Comparison of ENCODE assay signal across 8 mouse cellular contexts in genomic region chr15:99251626-99252380, GRCm38 (mm10). TPM values are rescaled to one million over a fixed set of nuclear protein-coding genes. Genes with fewer than 3 reads are reported as not detected.
A peak's percentile ranks its signal among the peaks of the same experiment; 100 is the strongest.
DNase-seq lines count a peak whose midpoint lies in the region; ATAC-seq lines count a peak whose summit lies in the region.

TSS of gene Mcrs1 (minus strand) at chr15:99251961.

- no peaks in the 10 kb centered on the region for H3K27me3 ChIP-seq in hindbrain, embryonic 15.5 days

- H3K27ac ChIP-seq in hindbrain, embryonic 15.5 days (replicated peaks) = peak within 1 kb of the TSS; percentile 93

- H3K9ac ChIP-seq in hindbrain, embryonic 15.5 days = peak within 1 kb of the TSS; percentile 59

- under 1% methylated on average over 52 of the region's 52 CpGs for WGBS in hindbrain, embryonic 15.5 days

- peak within 1 kb of the TSS; percentile 53 for H3K4me3 ChIP-seq in hindbrain, embryonic 15.5 days

- peak within 1 kb of the TSS; percentile 91 for H3K4me2 ChIP-seq in hindbrain, embryonic 15.5 days

- peak; percentile 94 for ATAC-seq in hindbrain, embryonic 15.5 days (ENCODE audit: low FRiP score, low read depth)

- H3K4me1 ChIP-seq in hindbrain, embryonic 15.5 days (replicated peaks) = peaks cover 20% of the 10 kb centered on the region

- DNase-seq in T-cell, adult 2 months (ENCODE audit: low spot score) = peak; percentile 96
- DNase-seq in cerebellum, postnatal 36 days = peak; percentile 97
- peak; percentile 97 to 99 for DNase-seq in frontal cortex, postnatal 36 days (ENCODE audit: low spot score in 2 of 2)
- DNase-seq in left cerebral cortex, adult 11 months (ENCODE audit: low spot score) = peak; percentile 98
- DNase-seq in lung, postnatal 4 days = peak; percentile 97 to 98
- peak; percentile 99 for DNase-seq in retina, postnatal 7 days (ENCODE audit: low read depth, low spot score)
- peak; percentile 92 for DNase-seq in urinary bladder, adult 2 months (ENCODE audit: low spot score)

- peaks cover 16% of the 10 kb centered on the region for H3K36me3 ChIP-seq in hindbrain, embryonic 15.5 days

- H3K9me3 ChIP-seq in hindbrain, embryonic 15.5 days = no peaks in the 10 kb centered on the region

RNA-seq across cellular contexts. Expression of gene Mcrs1, which starts in this region (rescaled TPM):
- 203 and 209 TPM in 2 replicates for polyA plus RNA-seq in hindbrain, embryonic 15.5 days (2015; fragmentation: Nextera tagmentation; extraction: Ambion mirVana)
- 43.9 and 48.9 TPM in 2 replicates for polyA plus RNA-seq in urinary bladder, adult 2 months (2012; rRNA removed)

Comparison
In these comparisons a context has a peak if more than half of its experiments do, and no peak if none do; other contexts are left out.
1. Peak in every context shown above with its lines: DNase-seq, ATAC-seq, H3K4me3 ChIP-seq and H3K27ac ChIP-seq.